Mouse (Mus musculus) left cerebral cortex, postnatal 10 days (tissue): ENCODE measurements at regions not wholly inside any gene's neighbourhood (a gene's known extent, or its start where the extent isn't known, plus 50 kb on each side); places are given as distances from the start of the nearest gene placed in this dataset.
A peak's percentile ranks its signal among the peaks of the same experiment; 100 is the strongest.

Experiments used
- DNase-seq, 2 experiments: peaks; one replicate each; pipeline ENCODE4 v3.0.0; 2021 to 2022; ENCODE audit warnings: low spot score in 2 of 2, mixed read lengths in 1 of 2; ENCODE audit errors: extremely low spot score in 1 of 2
- intact Hi-C: fragments of 180-260 bp; cut with DNase I; formaldehyde crosslinking; loops from one replicate; pipeline ENCODE4 v1.15.1; 2025

DNA sequence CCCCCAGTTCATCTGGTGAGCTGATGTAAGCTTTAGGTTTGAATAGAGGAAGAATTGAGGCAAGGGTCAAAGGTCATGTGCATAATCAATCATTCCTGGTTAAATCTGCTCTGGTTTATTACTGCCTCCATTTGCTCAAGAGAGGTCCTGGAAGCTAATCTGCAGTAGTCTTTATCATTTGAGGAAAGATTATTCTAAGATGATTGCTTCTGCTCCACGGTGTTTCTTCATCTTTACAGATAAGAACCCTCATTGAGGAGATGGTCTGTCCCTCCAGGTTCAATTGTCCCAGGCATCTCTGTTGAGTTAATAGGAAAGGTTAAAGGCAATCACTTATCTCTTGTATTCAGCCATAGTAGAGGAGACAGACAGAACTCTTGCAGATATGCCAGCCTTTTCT lies 3557.5 kb upstream of the Gm6569 start:
- intact Hi-C loops = no loop called here
- DNase-seq = no peak

DNA sequence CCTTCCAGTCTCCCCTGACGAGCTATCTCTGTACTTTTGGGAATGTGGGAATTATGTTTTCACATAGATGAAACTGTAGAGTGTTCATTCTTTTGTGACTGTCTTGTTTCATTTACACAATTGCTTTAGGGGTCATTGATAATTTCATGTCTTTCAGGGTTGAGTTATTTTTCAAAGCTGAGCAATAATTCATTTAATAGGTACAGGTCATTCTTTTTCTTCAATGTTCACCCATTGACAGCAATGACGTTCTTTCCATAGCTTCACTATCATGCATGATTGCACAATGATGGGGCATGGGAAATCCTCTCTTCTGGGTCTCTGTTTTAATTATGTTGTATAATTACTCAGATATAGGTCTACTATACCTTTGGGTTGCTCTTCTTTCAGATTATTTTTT lies 3512.6 kb upstream of the Gm6569 start:
- no peak for DNase-seq
- intact Hi-C loops = no loop called here

DNA sequence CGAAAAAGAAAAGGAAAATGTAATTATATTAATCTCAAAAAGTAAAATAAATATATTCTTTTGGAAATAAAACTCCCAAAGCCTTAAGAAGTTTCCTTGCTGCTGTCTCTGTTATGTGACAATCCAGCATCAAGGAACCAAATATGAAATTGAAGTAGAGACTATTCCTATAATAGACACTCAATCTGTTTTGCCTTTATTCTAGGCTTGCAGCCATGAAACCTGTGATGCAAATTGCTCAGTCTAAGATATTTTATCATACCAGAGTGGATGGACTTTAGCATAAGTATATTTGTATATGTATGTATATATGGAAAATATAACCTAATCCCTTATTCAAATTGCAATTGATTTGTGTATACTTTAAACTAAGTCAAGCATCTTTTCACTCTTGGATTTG lies 3495.1 kb upstream of the Gm6569 start:
- DNase-seq = no peak
- intact Hi-C loops = no loop called here

DNA sequence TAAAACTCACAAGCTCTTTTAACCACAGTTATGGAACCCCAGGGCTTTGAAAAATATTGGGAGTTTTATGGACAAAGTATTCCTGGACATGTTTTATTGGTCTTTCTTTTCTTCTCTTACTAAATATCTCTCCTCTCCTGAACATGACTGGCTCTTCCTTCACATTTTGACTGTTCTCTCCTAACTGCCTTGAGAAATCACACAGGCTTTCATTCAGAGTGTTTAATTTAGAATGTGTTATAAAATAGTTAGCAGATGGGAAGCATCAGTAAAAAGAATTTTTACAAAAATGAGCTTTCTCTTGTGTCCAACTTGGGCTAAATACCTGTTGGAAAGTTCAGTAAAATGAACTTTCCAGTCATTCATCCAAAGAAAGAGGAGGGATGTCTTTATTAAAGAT lies 3493.0 kb upstream of the Gm6569 start:
- no peak for DNase-seq
- intact Hi-C loops = no loop called here

DNA sequence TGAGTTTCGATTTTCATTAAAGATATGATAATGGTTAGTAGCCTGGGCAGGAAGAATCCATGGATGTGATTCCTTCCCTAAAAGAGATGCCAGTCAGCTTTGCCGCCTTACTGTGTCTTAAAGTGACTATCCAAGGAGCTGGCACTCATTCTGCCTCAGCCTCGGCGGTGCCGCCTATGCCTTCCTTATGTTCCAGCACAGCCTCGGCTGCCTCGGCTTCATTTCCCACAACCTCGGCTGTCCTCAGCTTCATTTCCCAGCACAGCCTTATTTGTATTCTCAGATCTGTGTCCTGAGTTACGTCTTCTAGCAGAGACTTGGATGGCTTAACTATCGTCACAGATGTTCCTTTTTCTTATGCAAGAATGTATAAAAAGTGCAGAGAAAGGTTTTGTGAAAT lies 3476.4 kb upstream of the Gm6569 start:
- intact Hi-C loops = no loop called here
- DNase-seq = peak; percentile 18 to 26

DNA sequence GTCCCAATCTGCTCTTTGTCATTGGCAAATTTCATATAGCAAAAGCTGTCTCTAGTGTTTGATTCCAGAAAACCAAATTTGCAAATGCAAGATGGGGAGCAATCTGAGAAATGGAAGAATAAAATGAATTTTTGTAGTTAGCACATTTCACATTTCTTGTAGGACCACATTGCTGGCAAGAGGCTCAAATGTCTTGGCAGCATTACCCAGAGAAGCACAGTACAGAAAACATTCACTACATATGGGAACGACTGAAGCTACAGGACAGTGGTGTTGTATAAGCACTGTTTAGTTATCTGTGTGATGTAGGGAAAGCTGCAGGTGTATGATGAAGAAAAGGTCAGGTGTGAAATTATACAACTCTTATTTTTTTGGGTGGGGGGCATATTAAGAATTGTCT lies 3449.7 kb upstream of the Gm6569 start:
- intact Hi-C loops = no loop called here
- DNase-seq = no peak

DNA sequence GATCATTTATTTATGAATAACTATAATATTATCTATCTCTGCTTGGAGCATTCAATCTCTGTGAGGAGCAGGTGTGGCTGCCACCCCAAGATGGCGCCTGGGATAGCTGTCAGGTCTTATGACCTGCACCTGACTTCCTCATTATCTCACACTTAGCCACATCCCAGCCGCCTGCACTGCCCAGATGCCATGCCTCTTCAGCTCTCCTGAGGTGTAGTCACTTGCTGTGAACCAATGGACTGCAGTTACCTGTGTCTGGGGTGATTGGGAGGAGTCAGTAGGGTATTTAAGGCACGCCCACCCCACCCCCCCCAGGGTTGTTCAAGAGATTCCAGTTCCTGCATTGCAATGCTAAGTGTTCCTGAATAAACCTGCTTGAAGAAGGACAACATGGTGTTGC lies 3418.1 kb upstream of the Gm6569 start:
- DNase-seq = no peak
- intact Hi-C loops = no loop called here

DNA sequence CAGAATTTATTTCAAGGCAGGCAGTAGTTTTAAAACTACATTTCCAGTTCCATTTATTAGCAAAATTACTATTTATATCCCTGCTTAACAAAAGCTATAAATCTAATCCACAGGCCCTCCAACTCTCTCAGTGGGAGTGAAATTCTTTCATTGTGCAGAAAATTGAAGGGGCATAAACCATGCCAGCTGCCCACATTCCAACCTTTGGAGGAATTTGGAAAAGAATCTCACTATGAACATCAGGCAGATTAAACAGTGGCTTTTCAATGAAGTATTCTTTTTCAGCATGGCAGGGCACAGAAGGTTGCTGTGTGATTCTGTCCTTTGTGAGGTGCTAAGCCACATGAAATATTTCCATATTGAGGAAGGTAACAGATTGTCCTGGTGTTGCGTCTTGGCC lies 3408.8 kb upstream of the Gm6569 start:
- intact Hi-C loops = no loop called here
- DNase-seq = no peak
